Mouse (Mus musculus): Measurements from ENCODE around the gene Barx2.

The Barx2 gene

DNA sequence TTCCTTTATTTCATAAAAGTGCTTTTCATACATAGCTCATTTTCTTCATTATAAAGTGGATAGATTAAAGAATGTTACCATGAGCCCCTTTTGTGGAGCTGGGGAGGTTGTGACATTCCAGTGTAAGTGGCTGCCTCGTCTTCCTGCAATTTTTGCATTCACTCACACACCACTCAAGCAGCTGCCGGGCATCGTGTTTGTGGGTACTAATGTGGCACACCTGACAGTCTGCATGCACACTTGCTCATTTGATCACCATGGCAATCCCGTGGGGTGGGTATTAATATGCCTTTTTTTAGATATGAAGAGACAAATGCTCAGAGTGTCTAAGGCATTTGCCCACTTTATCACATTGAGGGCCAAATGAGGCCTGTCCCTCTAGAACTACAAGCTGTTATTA lies 24.9 kb downstream of the Barx2 start:
- no peak for ATAC-seq (ENCODE audit: low TSS enrichment)

DNA sequence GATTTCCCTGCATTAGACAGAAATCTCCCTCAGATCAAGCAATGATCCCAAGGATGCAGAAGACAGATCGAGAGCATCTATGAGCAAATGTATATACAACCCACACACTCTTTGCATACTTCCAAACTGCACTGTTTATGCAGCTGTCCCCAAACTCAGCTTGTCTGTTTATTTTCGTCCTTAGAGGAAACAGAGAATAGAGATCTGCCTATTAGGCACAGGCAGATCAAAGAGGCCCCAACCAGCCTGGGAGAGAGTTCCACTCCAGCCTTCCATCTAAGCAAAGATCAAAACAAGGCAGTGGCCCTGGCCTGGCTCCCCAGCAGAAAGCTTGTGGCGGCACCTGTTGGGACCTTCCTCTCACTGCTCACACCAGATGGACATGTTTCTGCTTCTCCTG lies 27.0 kb downstream of the Barx2 start:
- no peak for ATAC-seq (ENCODE audit: low TSS enrichment)

DNA sequence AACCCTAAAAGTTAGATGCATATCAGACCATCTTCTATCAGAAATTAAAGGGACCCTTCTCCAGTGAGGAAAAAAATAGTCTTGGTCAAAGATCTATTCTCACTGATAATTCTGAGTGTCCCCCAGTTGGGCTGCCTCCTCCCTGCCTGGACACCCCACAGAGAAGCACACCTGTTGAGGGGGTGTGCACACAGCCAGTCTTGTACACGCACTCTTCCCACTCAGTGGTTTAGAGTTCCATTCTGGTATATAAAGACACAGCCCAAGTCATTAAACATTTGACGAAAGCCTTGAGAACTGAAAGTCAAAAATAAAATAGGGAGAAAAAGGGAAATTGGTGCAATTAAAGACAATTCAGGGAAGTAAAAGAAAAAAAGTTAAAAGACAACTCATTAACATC lies 30.9 kb downstream of the Barx2 start:
- ATAC-seq (ENCODE audit: low TSS enrichment): peak; percentile 72

DNA sequence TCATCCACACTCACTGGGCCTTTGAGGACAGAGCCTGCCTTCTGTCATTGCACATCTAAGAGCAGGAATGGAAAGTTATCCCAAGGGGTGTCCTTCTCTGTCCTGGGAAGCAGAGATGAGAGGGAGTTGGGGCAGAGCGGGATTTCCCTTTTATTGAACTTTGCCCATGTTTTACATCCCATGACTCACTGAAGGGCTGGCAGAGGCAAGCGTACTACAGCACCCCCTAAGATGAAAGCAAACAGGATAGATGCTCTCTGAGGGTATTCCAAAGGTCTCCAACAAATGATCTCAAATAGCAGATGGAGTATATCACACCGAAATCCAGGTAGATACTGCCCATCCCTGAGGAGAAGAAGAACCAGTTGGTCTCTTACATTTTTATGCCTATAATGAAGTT lies 37.7 kb downstream of the Barx2 start:
- no peak for ATAC-seq (ENCODE audit: low TSS enrichment)

DNA sequence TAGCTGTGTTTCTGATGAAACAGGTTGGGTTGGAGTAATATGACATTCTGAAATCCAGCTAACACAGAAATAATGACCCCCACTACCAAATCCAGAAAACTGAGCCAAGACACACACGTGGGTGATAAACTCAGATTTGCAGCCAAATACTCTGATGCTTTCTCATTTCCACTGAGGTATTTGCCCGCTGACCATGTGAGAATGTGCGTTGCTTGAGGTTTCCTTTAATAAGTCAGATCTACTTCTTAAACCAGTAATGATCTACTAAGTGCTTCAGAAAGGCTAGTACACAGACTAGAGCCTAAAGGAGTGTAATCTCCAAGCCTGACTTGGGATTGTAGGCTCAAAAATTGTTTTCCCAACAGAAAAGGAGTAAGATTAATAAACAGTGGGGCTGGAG lies 39.0 kb downstream of the Barx2 start:
- ATAC-seq (ENCODE audit: low TSS enrichment): no peak

DNA sequence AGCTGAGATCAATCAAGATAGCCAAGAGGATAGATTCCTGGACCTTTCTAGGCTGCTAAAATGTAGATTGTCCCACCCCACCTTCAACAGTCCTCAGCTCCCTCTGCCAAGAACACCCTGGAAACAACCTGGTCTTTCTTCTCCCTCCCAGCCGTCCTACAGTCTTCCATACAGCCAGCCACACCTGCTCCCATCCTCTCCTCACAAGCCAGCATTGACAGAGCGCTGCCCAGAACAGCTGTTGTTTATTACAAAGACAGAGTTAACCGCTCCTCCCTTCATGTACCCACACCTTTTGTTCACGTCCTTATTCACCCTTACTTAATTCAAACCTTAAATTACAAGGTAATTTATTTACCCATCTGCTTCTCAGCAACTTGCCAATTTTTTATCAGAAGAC lies 41.9 kb downstream of the Barx2 start:
- no peak for ATAC-seq (ENCODE audit: low TSS enrichment)

DNA sequence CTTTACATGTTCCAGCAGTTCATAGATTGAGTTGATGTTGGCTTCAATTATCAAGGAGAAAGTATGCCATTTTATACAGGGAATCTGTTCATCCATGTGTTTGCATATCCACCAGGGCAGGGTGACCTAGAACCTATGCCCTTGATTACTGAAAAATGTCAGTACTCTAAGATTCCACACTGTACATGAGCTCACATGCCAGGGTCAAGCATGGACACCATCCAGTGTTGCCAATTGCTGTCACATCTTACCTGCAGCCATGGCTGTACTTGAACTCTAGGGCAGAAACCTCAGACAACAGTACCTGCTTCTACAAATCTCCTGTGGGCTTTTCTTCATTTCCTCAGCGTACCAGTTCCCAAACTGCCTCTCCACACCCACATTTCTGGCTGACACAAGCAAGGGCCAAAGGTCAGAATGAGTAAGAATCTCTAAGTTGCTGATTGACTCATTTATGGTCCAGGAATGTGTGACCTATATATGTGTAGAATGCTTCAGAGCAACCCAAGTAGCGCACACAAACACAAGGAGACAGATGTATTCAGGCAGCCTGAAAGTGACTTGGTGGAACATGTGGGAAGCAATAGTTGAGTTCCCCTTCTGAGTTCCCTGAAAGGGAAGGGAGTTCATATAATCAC lies 44.3 kb downstream of the Barx2 start:
- no peak for ATAC-seq (ENCODE audit: low TSS enrichment)

DNA sequence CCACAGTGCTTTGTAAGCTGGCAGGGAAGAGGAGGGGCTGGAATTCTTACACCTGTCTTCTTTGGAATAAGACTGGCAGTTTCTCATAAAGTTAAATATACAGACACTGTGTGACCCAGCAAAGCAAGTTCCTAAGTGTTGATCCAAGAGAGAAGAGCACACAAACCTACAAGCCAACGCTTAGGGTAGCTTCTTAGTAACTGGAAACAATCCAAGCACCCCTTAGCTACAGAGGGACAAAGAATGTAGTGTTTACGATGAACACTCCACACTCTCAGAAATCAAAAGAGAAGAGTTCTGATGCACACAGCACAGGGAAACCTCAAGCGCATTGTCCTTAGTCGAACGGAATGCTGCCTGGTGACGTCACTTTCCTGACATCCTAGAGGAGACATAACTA lies 49.4 kb downstream of the Barx2 start:
- no peak for ATAC-seq (ENCODE audit: low TSS enrichment)

DNA sequence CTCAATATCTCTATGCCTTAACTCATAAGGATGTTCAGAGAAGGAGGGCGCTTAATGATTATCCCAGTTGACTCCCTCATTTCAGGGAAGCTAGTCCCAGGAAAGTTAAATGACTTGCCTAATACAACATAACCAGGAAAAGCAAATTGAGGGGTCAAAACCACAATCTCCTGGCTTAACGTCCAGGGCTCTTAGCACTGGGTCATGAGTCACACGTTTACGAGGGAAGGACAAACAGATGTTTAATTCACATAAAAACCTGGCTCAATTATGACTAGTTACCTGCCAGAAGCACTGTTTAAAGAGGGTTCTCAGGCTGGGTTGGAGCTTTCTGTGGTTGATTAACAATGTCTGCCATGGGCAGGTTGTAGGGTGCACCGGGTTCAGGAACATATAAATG lies 53.8 kb downstream of the Barx2 start:
- ATAC-seq (ENCODE audit: low TSS enrichment): no peak

DNA sequence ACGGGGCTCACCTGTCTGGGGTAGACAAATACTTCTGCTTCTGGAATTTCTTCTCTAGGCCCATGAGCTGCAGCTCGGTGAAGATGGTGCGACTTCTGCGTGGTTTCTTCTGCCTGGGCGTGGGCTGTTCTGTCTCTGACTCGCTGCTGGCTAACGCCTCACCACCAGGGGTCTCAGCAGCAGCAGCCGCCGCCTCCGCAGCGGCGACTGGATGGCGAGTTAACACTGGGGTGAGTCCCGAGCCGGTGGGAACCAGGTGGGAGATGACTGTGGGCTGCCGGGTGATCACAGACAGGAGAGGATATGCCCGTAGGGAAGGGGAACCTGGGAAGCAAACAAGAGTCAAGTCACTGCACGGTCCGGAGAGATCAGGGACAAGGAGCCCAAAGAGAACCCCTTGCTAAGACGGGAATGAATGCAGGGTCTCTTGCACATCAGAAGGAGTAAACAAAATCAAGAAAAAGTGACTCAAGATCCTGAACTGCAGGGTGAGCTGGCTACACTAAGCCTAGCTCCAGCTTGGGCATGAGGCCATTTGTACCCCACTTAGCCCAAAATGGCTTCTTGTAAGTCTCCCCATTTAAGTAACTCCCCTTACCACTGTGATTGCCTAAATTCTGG lies 54.4 kb downstream of the Barx2 start:
- peak; percentile 48 for ATAC-seq (ENCODE audit: low TSS enrichment)

DNA sequence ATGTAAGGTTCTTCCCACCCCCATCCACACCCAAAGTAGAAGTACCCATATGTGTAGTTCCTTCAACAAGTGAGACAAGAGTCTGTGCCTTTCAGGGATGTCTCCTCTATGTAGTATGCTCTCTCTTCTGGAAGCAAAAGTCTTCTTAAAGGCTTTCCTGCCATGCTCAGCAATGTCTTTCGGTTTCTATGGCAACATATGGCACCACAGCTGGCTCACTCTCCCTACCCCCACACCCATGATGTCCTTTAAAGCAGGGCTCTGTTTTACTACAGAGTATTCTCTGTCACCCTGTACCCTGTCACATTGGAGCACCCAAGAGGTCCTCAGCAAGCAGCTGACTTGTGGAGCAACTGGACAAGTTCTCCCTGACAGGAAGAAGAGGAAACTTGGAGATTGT lies 55.8 kb downstream of the Barx2 start:
- peak; percentile 58 for ATAC-seq (ENCODE audit: low TSS enrichment)

DNA sequence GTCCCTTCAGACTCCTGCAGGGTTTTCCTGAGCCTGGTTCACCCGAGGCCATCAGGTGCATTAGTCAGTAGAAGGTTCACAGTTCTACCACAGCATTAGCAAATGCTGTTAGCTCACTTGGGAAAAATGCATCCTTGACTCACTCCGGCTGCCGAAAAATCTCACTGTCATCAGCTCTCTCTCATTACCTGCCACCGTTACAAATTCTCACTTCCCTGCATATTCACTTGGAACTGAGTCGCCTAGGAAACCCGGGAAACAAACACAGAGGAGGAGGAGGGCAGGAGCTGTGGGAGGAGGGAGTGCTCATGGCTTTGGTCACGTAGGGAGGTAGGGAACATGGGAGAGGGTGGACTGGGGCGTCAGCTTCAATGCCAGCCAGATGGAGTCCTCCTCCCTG lies 56.8 kb downstream of the Barx2 start:
- ATAC-seq (ENCODE audit: low TSS enrichment): peak; percentile 68

DNA sequence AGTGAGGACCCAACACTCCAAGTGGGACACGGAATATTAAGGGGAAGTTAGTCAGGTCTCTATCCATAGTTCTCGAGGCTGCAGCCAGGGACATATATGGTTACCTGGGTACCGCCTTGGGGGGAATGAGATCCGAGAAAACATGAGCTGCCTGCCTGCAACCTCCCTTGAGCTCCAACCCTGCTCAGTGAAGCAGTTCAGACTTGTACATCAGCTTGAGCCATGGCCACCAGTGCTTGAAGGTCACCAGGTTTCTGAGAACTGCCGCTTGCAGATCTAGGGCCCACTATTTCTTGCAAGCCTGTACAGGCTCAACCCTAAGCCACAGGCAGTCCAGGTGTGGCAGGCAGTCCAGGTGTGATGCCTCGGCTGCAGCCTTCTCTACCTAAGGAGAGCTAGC lies 57.6 kb downstream of the Barx2 start:
- no peak for ATAC-seq (ENCODE audit: low TSS enrichment)

DNA sequence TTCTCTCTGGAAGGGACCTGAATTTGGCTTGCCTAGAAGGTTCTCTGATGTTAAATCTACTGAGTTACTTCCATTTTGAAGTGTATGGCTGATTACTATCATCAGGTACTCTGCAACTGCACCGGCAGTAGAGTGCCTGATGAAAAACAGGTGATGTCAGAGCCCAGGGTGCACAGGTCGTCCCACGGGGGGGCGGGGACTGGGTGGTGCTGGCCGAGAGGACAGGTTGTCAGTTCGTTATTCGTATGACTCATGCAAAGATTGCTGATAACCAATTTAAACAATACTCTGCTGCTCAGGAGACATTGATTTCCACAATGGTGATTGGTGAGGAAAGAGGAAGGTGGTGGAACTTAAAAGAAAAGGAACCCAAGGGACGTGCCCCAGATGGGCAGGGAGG lies 61.6 kb downstream of the Barx2 start:
- ATAC-seq (ENCODE audit: low TSS enrichment): no peak

DNA sequence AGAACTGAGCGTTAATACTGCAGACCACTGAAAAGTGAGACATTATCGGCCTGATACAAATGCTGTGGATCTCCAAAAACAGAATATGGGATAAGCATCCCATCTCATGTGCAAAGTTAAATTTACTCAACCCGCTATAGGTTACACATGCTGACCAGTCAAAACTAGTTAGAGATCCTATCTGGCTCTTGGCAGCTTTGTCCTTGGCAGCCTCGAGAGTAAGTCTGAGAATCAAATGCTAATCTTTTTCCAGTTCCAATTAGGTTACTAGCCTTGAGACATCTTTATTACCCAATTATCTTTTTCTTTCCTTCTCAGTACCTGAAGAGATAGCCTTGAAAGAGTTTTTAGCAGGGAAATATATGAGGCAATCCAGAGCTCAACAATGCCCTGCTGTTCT lies 62.6 kb downstream of the Barx2 start:
- no peak for ATAC-seq (ENCODE audit: low TSS enrichment)

DNA sequence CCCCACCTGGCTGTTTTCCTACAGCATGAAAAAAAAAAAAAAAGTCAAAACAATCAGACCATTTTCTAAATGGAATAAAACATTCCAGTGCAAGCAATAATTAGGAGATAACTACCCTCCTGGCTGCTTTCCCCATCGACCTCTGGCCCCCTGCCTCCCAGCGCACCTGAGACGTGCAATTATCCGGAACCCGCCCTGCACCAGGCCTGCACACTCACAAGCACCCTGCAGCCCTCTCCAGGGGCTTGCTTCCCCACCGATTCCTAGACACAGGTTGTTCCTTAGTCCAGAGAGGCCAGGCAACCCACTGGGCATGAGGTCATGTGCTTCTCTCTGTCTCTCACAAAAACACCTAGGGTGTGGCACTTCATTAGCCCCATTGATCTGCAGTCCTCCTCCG lies 63.9 kb downstream of the Barx2 start:
- no peak for ATAC-seq (ENCODE audit: low TSS enrichment)

DNA sequence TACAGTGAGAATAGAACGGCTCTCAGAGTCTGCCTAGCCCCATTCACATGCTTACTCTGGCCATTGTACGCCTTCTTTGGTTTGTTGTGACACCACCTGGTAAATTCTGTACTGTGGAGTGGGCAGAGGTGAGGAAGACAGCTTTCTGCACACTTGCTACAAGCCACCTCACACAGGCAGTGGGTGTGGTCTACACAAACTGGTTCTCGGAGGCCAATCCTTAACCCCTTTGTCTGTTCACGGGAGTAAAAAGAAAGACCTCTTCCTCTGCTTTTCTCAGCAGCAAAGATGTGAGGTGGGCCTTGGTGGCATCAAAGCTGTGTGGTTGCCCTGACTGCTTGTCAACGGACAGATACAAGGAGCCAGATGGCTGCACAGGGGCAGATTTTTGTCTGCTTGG lies 68.6 kb downstream of the Barx2 start:
- ATAC-seq (ENCODE audit: low TSS enrichment): peak; percentile 52

DNA sequence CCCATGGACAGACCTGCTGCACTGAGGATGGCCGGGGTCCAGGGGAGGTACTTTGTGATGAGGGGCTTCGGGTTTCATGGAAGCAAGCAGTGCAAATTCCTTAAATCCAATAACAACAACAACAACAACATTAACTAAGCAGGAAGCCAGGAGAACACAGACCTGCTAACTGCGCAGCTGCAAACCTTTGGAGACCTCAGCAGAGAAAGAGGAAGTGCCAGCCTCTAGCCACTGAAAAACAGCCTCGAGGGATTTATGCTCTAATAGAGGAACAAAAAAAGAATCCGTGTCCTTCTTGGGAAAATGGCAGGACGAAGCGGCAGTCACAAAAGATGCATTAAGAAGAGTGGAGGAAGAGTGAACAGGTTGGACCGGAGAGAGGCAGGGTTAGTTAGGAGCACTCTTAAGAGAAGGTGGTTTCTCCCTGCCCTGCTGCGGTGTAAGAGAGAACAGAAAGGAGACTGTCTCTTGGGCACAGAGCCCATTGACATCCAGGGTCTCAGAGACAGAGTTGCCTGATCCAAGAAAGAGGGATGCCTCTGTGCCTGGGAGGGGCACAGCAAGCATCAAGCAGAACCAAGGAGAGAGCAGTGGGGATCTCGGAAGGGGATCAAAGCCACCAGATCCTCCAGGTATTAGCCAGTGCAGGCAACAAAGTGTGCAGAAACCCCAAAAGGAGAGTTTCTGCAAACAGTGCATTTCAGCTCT lies 72.0 kb downstream of the Barx2 start:
- no peak for ATAC-seq (ENCODE audit: low TSS enrichment)

DNA sequence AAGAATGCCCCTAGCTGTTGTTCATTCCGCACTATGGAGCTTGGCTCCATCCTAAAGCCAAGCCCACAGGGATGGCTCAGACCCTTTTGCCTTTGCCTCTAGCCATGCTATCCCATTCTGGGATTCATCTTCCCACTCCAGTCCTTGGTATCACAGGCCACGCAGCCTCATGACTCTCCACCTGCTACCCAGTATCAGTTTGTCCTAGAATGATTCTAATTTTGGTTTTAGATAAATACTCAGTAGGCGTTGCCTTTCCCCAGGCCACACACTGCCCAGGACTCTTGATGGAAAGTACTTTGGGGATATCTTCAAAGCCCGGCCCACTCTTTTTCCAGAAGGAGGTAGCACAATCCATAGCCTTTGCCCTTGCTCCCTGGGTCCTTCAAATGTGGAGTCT lies 72.7 kb downstream of the Barx2 start:
- ATAC-seq (ENCODE audit: low TSS enrichment): no peak

DNA sequence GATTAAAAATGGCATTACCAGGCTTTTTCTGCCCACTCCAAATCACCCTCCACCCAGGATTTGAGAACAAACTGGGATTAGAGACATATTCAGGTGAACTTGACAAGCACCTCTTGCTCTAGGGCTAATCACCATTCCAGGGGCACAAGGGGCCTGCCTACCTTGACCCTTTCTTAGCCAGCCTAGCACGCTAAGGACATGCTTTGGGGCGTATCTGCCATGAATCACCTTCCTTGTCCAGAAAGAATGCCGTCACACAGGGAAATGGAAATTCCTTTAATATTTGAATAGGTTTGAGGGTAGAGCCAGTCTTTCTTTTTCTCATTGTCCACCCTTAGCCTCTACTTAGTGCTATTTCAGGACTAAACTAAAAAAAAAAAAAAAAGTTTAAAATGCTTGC lies 73.2 kb downstream of the Barx2 start:
- ATAC-seq (ENCODE audit: low TSS enrichment): no peak

DNA sequence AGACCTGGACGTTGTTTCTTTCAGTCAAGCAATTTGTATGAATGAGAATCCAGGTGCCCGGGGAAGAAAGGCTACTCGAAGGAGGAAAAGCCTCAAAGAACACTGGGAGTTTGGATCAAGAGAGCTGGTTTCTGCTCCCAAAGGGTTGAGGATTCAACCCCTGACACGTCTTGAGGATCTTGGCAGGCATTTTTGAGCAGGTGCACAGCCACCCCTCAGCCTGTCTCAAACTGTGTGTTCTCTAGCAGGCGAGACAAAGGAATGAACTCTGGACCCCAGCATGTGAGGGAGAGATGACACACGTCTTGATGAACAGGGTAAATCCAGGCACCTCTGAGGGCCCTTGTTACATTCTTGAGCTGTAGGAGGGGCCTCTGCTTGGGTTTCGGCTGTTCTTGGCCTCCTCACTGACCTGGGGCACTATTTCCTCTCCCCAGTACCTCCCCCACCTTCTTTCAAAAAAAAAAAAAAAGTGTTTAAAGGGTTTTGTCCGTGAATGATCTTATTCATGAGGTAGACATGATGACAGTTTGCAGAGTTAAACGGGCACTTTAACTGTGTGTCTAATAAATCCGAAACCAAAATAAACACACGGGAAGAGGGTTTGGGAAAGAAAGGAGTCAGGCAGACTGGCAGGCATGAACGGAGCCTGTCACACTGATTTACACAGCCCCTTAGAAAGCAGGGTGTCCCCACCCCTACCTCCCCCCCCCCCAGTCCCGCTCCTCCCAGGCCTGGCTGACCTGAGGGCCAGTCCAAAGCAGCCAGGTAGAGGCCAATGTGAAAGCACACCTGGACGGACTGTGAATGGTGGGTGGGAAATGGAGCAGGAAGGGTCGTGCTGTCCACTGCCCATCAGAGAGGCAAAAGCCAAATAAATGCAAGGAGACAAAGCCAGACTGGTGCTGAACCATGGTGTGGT lies 73.9 kb downstream of the Barx2 start:
- ATAC-seq (ENCODE audit: low TSS enrichment): no peak

DNA sequence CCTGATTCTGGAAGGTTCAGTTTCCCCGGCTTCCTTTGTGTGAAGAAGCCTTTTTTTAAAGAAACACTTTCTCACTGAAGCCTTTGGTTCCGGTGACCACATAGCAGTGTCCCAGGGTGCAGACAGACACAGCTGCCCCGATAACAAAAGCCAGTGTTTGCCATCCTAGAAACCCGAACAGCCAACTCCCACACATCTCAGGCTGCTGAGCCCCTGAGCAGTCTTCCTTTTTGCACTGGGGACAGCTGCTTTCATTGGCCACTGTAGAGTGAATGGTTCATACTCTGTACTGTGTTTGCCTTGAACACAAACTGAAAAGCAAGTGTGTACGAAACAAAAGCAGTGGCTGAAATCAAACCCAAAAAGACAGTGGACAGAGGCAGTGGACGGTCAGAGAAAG lies 75.2 kb downstream of the Barx2 start:
- no peak for ATAC-seq (ENCODE audit: low TSS enrichment)

Data from frontal cortex, adult (tissue).